Mouse (Mus musculus) neural tube, embryonic 15.5 days (tissue): Measurements from ENCODE around the gene Cdrt4. TPM values are rescaled to one million over a fixed set of nuclear protein-coding genes. Genes with fewer than 3 reads are reported as not detected.

ENCODE experiments used
- ATAC-seq: fragments of 200-750 bp; cut with Nextera tagmentation; 2 replicates; pipeline ENCODE4 v1.8.0; 2017; ENCODE audit warnings: mild to moderate bottlenecking, moderate TSS enrichment, moderate library complexity; ENCODE audit not compliant: low FRiP score
- H3K27ac ChIP-seq: fragments of 300-500 bp; sonication (generic); replicated peaks from 2 replicates; pipeline ENCODE4 v1.5.1; 2015; ENCODE audit warnings: mild to moderate bottlenecking, inconsistent platforms
- H3K27me3 ChIP-seq: fragments of 300-500 bp; sonication (generic); replicated peaks from 2 replicates; pipeline ENCODE4 v1.6.1; 2015; ENCODE audit warnings: inconsistent platforms
- H3K36me3 ChIP-seq: fragments of 300-500 bp; sonication (generic); 2 replicates; pipeline ENCODE4 v1.6.1; 2015; ENCODE audit warnings: inconsistent platforms
- H3K4me1 ChIP-seq: fragments of 300-500 bp; sonication (generic); 2 replicates; pipeline ENCODE4 v1.6.1; 2015; ENCODE audit warnings: inconsistent platforms
- H3K4me2 ChIP-seq: fragments of 300-500 bp; sonication (generic); 2 replicates; pipeline ENCODE4 v1.6.1; 2015; ENCODE audit warnings: inconsistent platforms, mild to moderate bottlenecking, moderate library complexity
- H3K4me3 ChIP-seq: fragments of 300-500 bp; sonication (generic); replicated peaks from 2 replicates; pipeline ENCODE4 v1.5.1; 2015; ENCODE audit warnings: mild to moderate bottlenecking, inconsistent platforms
- H3K9ac ChIP-seq: fragments of 300-500 bp; sonication (generic); replicated peaks from 2 replicates; pipeline ENCODE4 v1.6.1; 2015; ENCODE audit warnings: mild to moderate bottlenecking, inconsistent platforms
- H3K9me3 ChIP-seq: fragments of 300-500 bp; sonication (generic); replicated peaks from 2 replicates; pipeline ENCODE4 v1.6.1; 2016; ENCODE audit warnings: inconsistent platforms
- WGBS: fragments of 180-500 bp; shearing (Covaris S2); methylation state at CpG from one replicate; pipeline ENCODE4 v1.1.7; 2015; ENCODE audit warnings: mixed read lengths; 5-methylcytosine and 5-hydroxymethylcytosine counted together
- polyA plus RNA-seq: library from polyadenylated mRNA; unstranded; fragments of >200 nt; fragmentation: Nextera tagmentation; extraction: Ambion mirVana; gene quantifications from 2 replicates; pipeline ENCODE4 v1.2.1, GENCODE M21; 2015

Cdrt4 gene
- polyA plus RNA-seq, 1 experiment from 2014 or later: not detected

GRCm38 (mm10) chr11:63025476-63025875 lies 74.5 kb downstream of the Cdrt4 start:
- WGBS: 90% methylated on average over 6 of the region's 6 CpGs
- Histone ChIP-seq H3K9ac (no peak overlapping the region), H3K4me2 (no peak overlapping the region), H3K36me3 (no peaks in the 10 kb centered on the region), H3K27me3 (no peaks in the 10 kb centered on the region), H3K4me1 (peaks cover 4% of the 10 kb centered on the region), H3K4me3 (no peak overlapping the region), H3K9me3 (no peaks in the 10 kb centered on the region), H3K27ac (no peak overlapping the region)
- no peak for ATAC-seq

- 87% methylated on average over 9 of the region's 9 CpGs for WGBS
Measured at GRCm38 (mm10) chr11:63026651-63027141, 75.7 kb downstream of the Cdrt4 start.

GRCm38 (mm10) chr11:63028131-63028530 lies 77.1 kb downstream of the Cdrt4 start:
- Histone ChIP-seq H3K27me3 (no peaks in the 10 kb centered on the region), H3K9ac (no peak overlapping the region), H3K4me2 (no peak overlapping the region), H3K9me3 (0 out of 2 replicates have a peak, but pooled peaks cover 4% of the 10 kb centered on the region), H3K27ac (no peak overlapping the region), H3K4me3 (no peak overlapping the region), H3K4me1 (no peaks in the 10 kb centered on the region), H3K36me3 (no peaks in the 10 kb centered on the region)
- WGBS: 88% methylated on average over 3 of the region's 3 CpGs
- no peak for ATAC-seq

More at GRCm38 (mm10) chr11:63026651-63027141, 75.7 kb downstream of the Cdrt4 start:
- no peak overlapping the region for H3K9ac ChIP-seq
- H3K27ac ChIP-seq: no peak overlapping the region
- H3K9me3 ChIP-seq: no peaks in the 10 kb centered on the region
- no peaks in the 10 kb centered on the region for H3K4me1 ChIP-seq
- H3K36me3 ChIP-seq: no peaks in the 10 kb centered on the region
- no peaks in the 10 kb centered on the region for H3K27me3 ChIP-seq
- H3K4me3 ChIP-seq: no peak overlapping the region
- H3K4me2 ChIP-seq: no peak overlapping the region
- ATAC-seq: no peak

- 77% methylated on average over 4 of the region's 4 CpGs for WGBS
- no peak overlapping the region for H3K27ac ChIP-seq
- H3K4me1 ChIP-seq: no peaks in the 10 kb centered on the region
- H3K9me3 ChIP-seq: 0 out of 2 replicates have a peak, but pooled peaks cover 7% of the 10 kb centered on the region
- ATAC-seq: no peak
- H3K27me3 ChIP-seq: no peaks in the 10 kb centered on the region
- no peaks in the 10 kb centered on the region for H3K36me3 ChIP-seq
- no peak overlapping the region for H3K9ac ChIP-seq
- H3K4me3 ChIP-seq: no peak overlapping the region
- no peak overlapping the region for H3K4me2 ChIP-seq
Measured at GRCm38 (mm10) chr11:63029148-63029714, 78.2 kb downstream of the Cdrt4 start.

- Histone ChIP-seq H3K9me3 (0 out of 2 replicates have a peak, but pooled peaks cover 7% of the 10 kb centered on the region), H3K27me3 (no peaks in the 10 kb centered on the region), H3K4me2 (no peak overlapping the region), H3K36me3 (no peaks in the 10 kb centered on the region), H3K4me3 (no peak overlapping the region), H3K9ac (no peak overlapping the region), H3K27ac (no peak overlapping the region), H3K4me1 (no peaks in the 10 kb centered on the region)
- 96% methylated on average over 6 of the region's 6 CpGs for WGBS
- no peak for ATAC-seq
Measured at GRCm38 (mm10) chr11:63029721-63030120, 78.7 kb downstream of the Cdrt4 start.

- no peaks in the 10 kb centered on the region for H3K36me3 ChIP-seq
- no peak overlapping the region for H3K27ac ChIP-seq
- 70% methylated on average over 11 of the region's 11 CpGs for WGBS
- no peak overlapping the region for H3K9ac ChIP-seq
- H3K4me2 ChIP-seq: no peak overlapping the region
- no peak for ATAC-seq
- H3K27me3 ChIP-seq: no peaks in the 10 kb centered on the region
- no peak overlapping the region for H3K4me3 ChIP-seq
- H3K4me1 ChIP-seq: peaks cover 7% of the 10 kb centered on the region; the same call in 1 of the 2 replicates
- 0 out of 2 replicates have a peak, but pooled peaks cover 7% of the 10 kb centered on the region for H3K9me3 ChIP-seq
Measured at GRCm38 (mm10) chr11:63035420-63036211, 84.6 kb downstream of the Cdrt4 start.

- WGBS: 23% methylated on average over 12 of the region's 12 CpGs
- no peaks in the 10 kb centered on the region for H3K27me3 ChIP-seq
- H3K4me2 ChIP-seq: no peak overlapping the region
- H3K4me3 ChIP-seq: no peak overlapping the region
- no peak for ATAC-seq
- H3K9ac ChIP-seq: no peak overlapping the region
- H3K9me3 ChIP-seq: no peaks in the 10 kb centered on the region
- H3K4me1 ChIP-seq: peaks cover 7% of the 10 kb centered on the region; the same call in 1 of the 2 replicates
- no peaks in the 10 kb centered on the region for H3K36me3 ChIP-seq
- no peak overlapping the region for H3K27ac ChIP-seq
Measured at GRCm38 (mm10) chr11:63040002-63040661, 89.1 kb downstream of the Cdrt4 start.

Other genes with a start within 250 kb of the Cdrt4 start
- 16.5 and 18.0 TPM in 2 replicates for gene Zfp287, start 219.3 kb upstream of the Cdrt4 start, polyA plus RNA-seq
- gene Gm10428, start 198.1 kb upstream of the Cdrt4 start, polyA plus RNA-seq: not detected in 2 replicates
- 25.0 and 25.3 TPM in 2 replicates for gene Zfp286, start 161.7 kb upstream of the Cdrt4 start, polyA plus RNA-seq
- gene Trim16, start 131.0 kb upstream of the Cdrt4 start, polyA plus RNA-seq: 9.5 and 11.9 TPM in 2 replicates
- 0.19 and 0.55 TPM in 2 replicates for gene Fbxw10, start 104.1 kb upstream of the Cdrt4 start, polyA plus RNA-seq
- gene Tvp23b, start 71.7 kb upstream of the Cdrt4 start, polyA plus RNA-seq: 54.0 and 55.4 TPM in 2 replicates
- not detected in 2 replicates for gene Tekt3, start 110.5 kb downstream of the Cdrt4 start, polyA plus RNA-seq
- gene Pmp22, start 177.8 kb downstream of the Cdrt4 start, polyA plus RNA-seq: 43.7 and 54.5 TPM in 2 replicates